8 mouse cellular contexts compared by ENCODE assay signal in the genomic region with DNA sequence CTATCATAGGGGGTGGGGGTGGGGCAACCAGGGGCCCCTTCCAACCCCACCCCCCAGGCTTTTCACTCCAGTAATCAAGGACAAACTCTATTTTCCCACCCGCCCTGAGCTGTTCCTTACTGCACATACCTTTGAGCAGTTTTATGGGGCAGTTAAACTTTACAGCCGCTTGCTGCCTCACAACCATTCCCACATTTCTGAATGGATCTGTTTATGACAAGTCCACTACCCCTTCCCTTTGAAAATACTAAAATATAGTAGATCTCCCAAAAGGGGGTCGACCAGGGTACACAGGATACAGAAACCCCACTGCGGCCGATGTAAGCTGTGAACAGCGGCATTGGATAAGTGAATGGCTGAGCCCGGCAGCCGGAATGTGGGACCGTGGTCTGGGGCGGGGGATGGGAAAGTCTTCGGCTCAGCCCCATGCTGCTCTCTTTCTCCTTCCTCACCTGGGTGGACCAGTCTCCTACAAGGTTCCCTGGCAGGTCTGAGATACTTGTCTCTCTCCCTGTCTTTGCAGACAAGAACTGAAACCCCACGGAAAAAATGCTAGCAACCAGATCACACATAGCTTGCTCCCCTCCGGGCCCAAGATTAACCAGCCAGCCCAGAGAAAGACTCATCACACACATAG. TPM values are rescaled to one million over a fixed set of nuclear protein-coding genes. Genes with fewer than 3 reads are reported as not detected.
DNase-seq lines count a peak whose midpoint lies in the region; ATAC-seq and TF ChIP-seq lines count a peak whose summit lies in the region.

No protein-coding gene starts in this region.

- no peaks in the 10 kb centered on the region for H3K9me3 ChIP-seq in kidney, embryonic 15.5 days (replicated peaks)
- H3K9me3 ChIP-seq in midbrain, embryonic 15.5 days = no peaks in the 10 kb centered on the region

- no peaks in the 10 kb centered on the region for H3K36me3 ChIP-seq in kidney, embryonic 15.5 days
- H3K36me3 ChIP-seq in midbrain, embryonic 15.5 days (replicated peaks) = no peaks in the 10 kb centered on the region

- DNase-seq in gastrocnemius, adult 2 months = no peak
- DNase-seq in gastrocnemius, postnatal 25 days = no peak
- DNase-seq in gastrocnemius, adult 18-20 months (ENCODE audit: low spot score) = no peak
- no peak for DNase-seq in frontal cortex, adult 2 months (ENCODE audit: extremely low spot score in 1 of 2, low spot score in 1 of 2)

- H3K27ac ChIP-seq in gastrocnemius, adult 2 months = no peak overlapping the region
- H3K27ac ChIP-seq in kidney, embryonic 15.5 days = peak overlapping the region; percentile 78
- no peak overlapping the region for H3K27ac ChIP-seq in midbrain, embryonic 15.5 days

- H3K4me3 ChIP-seq in gastrocnemius, adult 2 months = peak overlapping the region; percentile 17; the same call in 1 of the 2 replicates
- H3K4me3 ChIP-seq in kidney, embryonic 15.5 days (replicated peaks) = peak overlapping the region; percentile 39
- no peak overlapping the region for H3K4me3 ChIP-seq in midbrain, embryonic 15.5 days

- 7% methylated on average over 13 of the region's 13 CpGs for WGBS in kidney, embryonic 15.5 days
- 10% methylated on average over 13 of the region's 13 CpGs for WGBS in midbrain, embryonic 15.5 days

- no peak for TF ChIP-seq CTCF in gastrocnemius, adult 2 months (IDR thresholded peaks at IDR 0.05)

- H3K4me2 ChIP-seq in kidney, embryonic 15.5 days = peak overlapping the region; percentile 53
- H3K4me2 ChIP-seq in midbrain, embryonic 15.5 days = peak overlapping the region; percentile 19

- intact Hi-C loops in gastrocnemius, adult 2 months (cut with DNase I) = no loop called here

- peak overlapping the region; percentile 1; the same call in 1 of the 2 replicates for H3K9ac ChIP-seq in kidney, embryonic 15.5 days
- H3K9ac ChIP-seq in midbrain, embryonic 15.5 days = no peak overlapping the region

- peaks cover 43% of the 10 kb centered on the region for H3K4me1 ChIP-seq in kidney, embryonic 15.5 days
- H3K4me1 ChIP-seq in midbrain, embryonic 15.5 days = peaks cover 21% of the 10 kb centered on the region

- 0 out of 2 replicates have a peak, but pooled peaks cover 7% of the 10 kb centered on the region for H3K27me3 ChIP-seq in kidney, embryonic 15.5 days
- no peaks in the 10 kb centered on the region for H3K27me3 ChIP-seq in midbrain, embryonic 15.5 days (replicated peaks)

- ATAC-seq in erythroblast, adult 5-6 weeks (replicated peaks; ENCODE audit: low FRiP score, poor library complexity, severe bottlenecking) = peak; percentile 40; the same call in 1 of the 2 replicates
- ATAC-seq in kidney, embryonic 15.5 days (replicated peaks; ENCODE audit: low FRiP score) = peak; percentile 68
- peak; percentile 40 for ATAC-seq in midbrain, embryonic 15.5 days (replicated peaks)
- no peak for ATAC-seq in activated CD4-positive, CD25-positive, alpha-beta regulatory T cell, adult 4 months

RNA-seq across cellular contexts. Expression of a gene that starts 36.6 kb away (rescaled TPM):
- total RNA-seq in gastrocnemius, adult 2 months (2021) = 1 to 10 TPM; 1.2 to 2.0 TPM
- total RNA-seq in gastrocnemius, postnatal 25 days (2021) = 1 to 10 TPM; 2.7 to 3.3 TPM
- 1.9 and 3.8 TPM in 2 replicates for total RNA-seq in erythroblast, adult 5-6 weeks (2015; ENCODE audit: low replicate concordance)
- total RNA-seq in erythroblast, adult 5-6 weeks (2017; ENCODE audit: low replicate concordance) = 4.3 and 4.5 TPM in 2 replicates
- polyA plus RNA-seq in kidney, embryonic 15.5 days (2015; fragmentation: Nextera tagmentation; extraction: Ambion mirVana) = 27.5 and 27.8 TPM in 2 replicates
- polyA plus RNA-seq in midbrain, embryonic 15.5 days (2015; fragmentation: Nextera tagmentation; extraction: Ambion mirVana) = 158 and 159 TPM in 2 replicates
- 1 to 10 TPM; 1.2 to 2.3 TPM for polyA plus RNA-seq in activated CD4-positive, CD25-positive, alpha-beta regulatory T cell, adult 4 months (2017; shearing (Covaris generic))
- 1 to 10 TPM; 1.4 to 1.8 TPM for total RNA-seq in gastrocnemius, adult 18-20 months (2021)
- 94.3 and 106 TPM in 2 replicates for polyA plus RNA-seq in frontal cortex, adult 2 months (2012; rRNA removed)
